Mouse (Mus musculus) spleen, adult 12 weeks (tissue): Measurements from ENCODE around the gene Ebf1.

Experiments
- DNase-seq: peaks from one replicate; pipeline ENCODE4 v3.0.0; 2022; ENCODE audit warnings: low spot score

Ebf1 gene

DNA sequence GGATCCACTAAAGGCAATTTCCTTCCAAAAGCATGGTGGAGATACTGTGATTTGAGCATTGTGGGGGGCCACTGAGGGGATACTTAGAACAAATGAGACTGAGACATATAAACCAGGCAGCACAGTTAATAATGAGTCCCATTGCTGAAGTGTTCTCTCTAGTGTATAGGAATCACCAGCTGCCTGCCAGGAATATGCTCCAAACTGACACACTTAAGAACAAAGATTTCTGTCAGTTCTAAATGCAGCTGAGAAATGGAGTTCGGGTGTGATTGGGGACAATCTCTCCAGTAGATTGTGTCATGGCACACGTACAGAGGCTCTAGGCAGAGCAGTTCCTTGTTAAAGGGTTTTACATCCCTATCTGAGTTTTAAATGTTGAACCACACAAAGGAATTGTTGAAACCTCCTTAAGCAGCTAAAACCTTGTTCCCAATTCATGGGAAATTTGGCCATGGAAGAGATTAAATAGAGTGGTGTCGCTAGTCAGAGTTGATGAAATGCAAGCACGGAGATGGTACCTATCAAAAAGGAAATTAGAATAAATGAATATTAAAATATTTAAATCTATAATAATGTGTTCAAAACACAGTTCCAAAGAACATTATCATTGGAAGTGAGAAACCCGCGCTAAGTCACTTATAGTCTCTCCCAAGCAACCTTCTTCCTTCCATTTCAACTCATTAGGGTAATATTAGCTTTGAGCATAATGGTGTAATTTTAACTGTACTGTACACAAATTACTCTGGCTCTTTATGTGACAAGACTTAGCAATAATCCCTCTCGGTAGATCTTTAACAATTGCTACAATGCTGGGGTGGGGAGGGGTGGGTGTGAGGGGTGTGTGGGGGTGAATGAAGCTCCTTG is 438.9 kb downstream of the Ebf1 start:
- no peak for DNase-seq
